Mouse (Mus musculus): Measurements from ENCODE around the gene 1500011B03Rik. TPM values are rescaled to one million over a fixed set of nuclear protein-coding genes. Genes with fewer than 3 reads are reported as not detected.
A peak's percentile ranks its signal among the peaks of the same experiment; 100 is the strongest.

1500011B03Rik gene
- polyA plus RNA-seq, 1 experiment, result 32.9 TPM

DNA sequence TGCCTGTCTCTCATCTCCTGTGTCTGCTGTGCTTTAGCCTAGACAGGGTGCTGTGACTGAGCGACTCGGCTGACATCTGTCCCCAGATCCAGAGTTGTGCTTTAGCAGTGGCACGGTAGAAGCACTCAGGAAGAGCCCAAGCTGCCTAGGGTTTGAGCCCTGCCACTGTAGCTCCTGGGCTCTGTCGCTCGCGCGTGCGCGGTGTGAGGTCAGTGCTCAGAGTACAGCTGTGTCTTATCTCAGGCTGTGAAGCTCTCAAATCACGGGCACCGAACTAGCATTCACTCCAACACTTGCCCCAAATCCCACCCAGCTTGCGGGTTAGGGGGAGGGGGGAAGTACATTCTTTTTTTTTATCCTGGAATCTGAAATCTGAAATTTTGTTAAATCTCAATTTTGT, 13.6 kb upstream of the 1500011B03Rik start:
- Histone ChIP-seq H3K27ac (ENCODE audit: insufficient read depth, low read depth, low read length) (no peak overlapping the region), H3K4me3 (ENCODE audit: insufficient read depth, low read length) (no peak overlapping the region), H3K4me1 (ENCODE audit: control insufficient read depth, insufficient read depth, low read length) (peaks cover under 1% of the 10 kb centered on the region; the same call in 1 of the 2 replicates)
- TF ChIP-seq CTCF (IDR thresholded peaks at IDR 0.05; ENCODE audit: low read depth, low read length) (no peak), POLR2A (IDR thresholded peaks at IDR 0.05; ENCODE audit: borderline replicate concordance, low read depth, low read length) (no peak)

DNA sequence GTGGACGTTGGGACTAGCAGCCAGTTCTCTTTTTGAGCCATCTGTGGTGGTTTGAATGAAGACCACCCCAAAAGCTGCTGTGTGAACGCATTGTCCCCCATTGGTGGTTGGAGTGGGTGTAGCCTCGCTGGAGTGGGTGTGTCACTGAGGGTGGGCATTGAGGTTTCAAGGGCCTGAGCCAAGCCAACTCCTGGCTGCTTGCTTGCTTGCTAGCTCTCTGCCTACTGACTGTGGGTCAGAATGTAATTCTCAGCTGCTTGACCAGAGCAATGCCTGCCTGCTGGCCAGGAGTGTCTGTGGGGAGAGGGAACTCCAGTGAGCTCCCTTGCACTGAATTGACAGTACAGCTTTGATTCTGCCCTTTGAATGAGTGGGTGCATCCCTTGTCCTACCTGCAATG, 6.5 kb upstream of the 1500011B03Rik start:
- Histone ChIP-seq H3K4me1 (ENCODE audit: control insufficient read depth, insufficient read depth, low read length) (peaks cover 24% of the 10 kb centered on the region), H3K4me3 (ENCODE audit: insufficient read depth, low read length) (no peak overlapping the region), H3K27ac (ENCODE audit: insufficient read depth, low read depth, low read length) (no peak overlapping the region)
- TF ChIP-seq CTCF (IDR thresholded peaks at IDR 0.05; ENCODE audit: low read depth, low read length) (peak; percentile 18; the same call in 1 of the 2 replicates), POLR2A (IDR thresholded peaks at IDR 0.05; ENCODE audit: borderline replicate concordance, low read depth, low read length) (no peak)

DNA sequence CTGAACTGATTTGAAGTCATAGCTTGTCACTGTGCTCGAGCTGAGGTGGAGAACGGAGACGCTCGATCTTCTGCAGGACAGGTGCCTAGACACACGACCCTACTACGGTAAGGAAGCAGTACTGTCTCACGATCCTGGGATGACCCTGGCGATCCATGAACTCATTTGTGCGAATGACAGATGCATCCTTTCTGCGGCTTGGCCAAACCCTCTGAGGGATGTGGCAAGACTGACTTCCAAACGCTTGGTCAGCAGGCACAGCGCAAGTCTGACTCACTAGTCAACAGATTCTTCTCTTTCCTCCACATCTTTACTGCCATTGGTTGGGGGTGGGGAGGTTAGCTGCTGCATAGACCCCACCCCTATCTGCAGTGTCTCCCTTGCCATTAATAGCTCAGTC, 4.2 kb upstream of the 1500011B03Rik start:
- peak overlapping the region; percentile 66 for H3K27ac ChIP-seq (ENCODE audit: insufficient read depth, low read depth, low read length)
- H3K4me3 ChIP-seq (ENCODE audit: insufficient read depth, low read length), result peak overlapping the region; percentile 18; the same call in 1 of the 2 replicates
- peaks cover 24% of the 10 kb centered on the region for H3K4me1 ChIP-seq (ENCODE audit: control insufficient read depth, insufficient read depth, low read length)
- TF ChIP-seq POLR2A (IDR thresholded peaks at IDR 0.05; ENCODE audit: borderline replicate concordance, low read depth, low read length) (no peak), CTCF (IDR thresholded peaks at IDR 0.05; ENCODE audit: low read depth, low read length) (no peak)

DNA sequence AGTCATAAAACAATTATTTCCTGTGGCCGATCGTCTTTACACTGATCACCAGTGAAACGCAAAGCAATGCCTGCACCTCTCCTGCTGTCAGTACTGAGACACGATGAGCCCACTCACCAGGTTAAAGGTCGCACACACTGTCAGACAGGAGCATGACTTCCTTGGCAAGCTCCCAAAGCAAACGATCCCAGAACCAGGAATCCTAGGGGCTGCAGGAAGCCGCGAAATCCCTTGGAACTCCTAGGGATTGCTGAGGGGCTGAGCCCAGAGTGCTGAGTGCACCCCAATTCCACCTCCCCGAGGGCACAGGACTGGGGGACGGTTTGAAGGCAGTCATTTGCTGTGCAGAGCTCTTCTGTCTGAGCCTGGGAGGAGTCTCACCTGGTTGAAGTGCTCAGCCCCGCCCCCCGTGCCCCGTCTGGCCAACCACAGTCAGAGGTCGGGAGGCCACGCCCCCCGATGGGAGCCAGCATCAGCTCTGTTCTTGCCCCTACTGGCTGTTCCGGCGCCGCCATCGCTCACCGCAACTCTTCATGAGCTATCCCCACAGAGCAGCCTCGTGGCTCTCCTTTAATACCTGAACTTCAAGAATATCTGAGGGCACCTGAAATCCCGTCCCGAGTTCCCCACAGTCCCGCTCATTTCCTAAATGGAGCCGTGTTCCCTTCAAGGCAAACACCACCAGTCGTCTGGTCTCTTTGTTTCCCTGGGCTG, 2.9 kb upstream of the 1500011B03Rik start:
- TF ChIP-seq POLR2A (IDR thresholded peaks at IDR 0.05; ENCODE audit: borderline replicate concordance, low read depth, low read length) (no peak), CTCF (IDR thresholded peaks at IDR 0.05; ENCODE audit: low read depth, low read length) (no peak)
- Histone ChIP-seq H3K4me1 (ENCODE audit: control insufficient read depth, insufficient read depth, low read length) (peaks cover 23% of the 10 kb centered on the region), H3K27ac (ENCODE audit: insufficient read depth, low read depth, low read length) (peak overlapping the region; percentile 66; the same call in 1 of the 2 replicates), H3K4me3 (ENCODE audit: insufficient read depth, low read length) (peak overlapping the region; percentile 21; the same call in 1 of the 2 replicates)

DNA sequence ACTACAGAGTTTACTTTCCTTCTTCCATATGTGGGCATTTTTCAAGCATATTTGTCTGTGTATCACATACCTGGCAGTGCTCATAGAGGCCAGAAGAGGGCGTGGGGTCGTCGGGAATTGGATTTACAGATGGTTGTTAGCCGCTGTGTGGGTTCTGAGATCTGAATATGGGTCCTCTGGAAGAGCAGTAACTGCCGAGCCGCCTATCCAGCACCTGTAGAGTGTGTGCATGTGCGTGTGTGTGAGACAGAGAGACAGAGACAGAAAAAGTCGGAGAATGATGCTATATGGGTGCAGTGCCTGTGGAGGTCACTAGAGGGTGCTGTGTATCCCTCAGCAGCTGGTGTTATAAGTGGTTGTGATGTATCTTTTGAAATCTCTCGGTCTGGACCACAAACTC, 929 bp upstream of the 1500011B03Rik start:
- H3K4me1 ChIP-seq (ENCODE audit: control insufficient read depth, insufficient read depth, low read length), result peaks cover 23% of the 10 kb centered on the region
- no peak overlapping the region; the same call in 1 of the 2 replicates for H3K27ac ChIP-seq (ENCODE audit: insufficient read depth, low read depth, low read length)
- no peak for TF ChIP-seq POLR2A (IDR thresholded peaks at IDR 0.05; ENCODE audit: borderline replicate concordance, low read depth, low read length)
- TF ChIP-seq CTCF (IDR thresholded peaks at IDR 0.05; ENCODE audit: low read depth, low read length), result peak; percentile 100
- peak overlapping the region; percentile 19 for H3K4me3 ChIP-seq (ENCODE audit: insufficient read depth, low read length)

DNA sequence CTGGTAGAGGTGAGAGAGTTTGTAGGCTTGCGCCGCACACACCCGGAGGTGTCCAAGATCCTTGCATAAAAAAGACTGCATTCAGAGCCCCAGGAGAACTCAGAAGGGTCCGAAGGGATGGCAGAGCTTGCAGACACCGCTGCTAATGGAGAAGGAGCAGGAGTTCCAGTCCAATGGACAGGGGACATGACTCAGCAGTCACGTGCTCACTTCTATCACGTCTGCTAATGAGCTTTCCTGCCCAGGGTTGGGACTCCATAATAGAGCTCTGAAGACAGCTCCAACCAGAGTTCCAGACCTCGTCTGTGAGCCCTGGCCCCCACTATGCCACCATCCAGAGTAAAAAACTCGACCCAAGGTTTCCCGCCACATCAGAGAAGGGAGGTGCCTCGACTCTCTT, 5.1 kb downstream of the 1500011B03Rik start:
- Histone ChIP-seq H3K4me3 (ENCODE audit: insufficient read depth, low read length) (no peak overlapping the region), H3K4me1 (ENCODE audit: control insufficient read depth, insufficient read depth, low read length) (peaks cover 7% of the 10 kb centered on the region), H3K27ac (ENCODE audit: insufficient read depth, low read depth, low read length) (no peak overlapping the region)
- TF ChIP-seq POLR2A (IDR thresholded peaks at IDR 0.05; ENCODE audit: borderline replicate concordance, low read depth, low read length), result no peak
- TF ChIP-seq CTCF (IDR thresholded peaks at IDR 0.05; ENCODE audit: low read depth, low read length), result no peak

DNA sequence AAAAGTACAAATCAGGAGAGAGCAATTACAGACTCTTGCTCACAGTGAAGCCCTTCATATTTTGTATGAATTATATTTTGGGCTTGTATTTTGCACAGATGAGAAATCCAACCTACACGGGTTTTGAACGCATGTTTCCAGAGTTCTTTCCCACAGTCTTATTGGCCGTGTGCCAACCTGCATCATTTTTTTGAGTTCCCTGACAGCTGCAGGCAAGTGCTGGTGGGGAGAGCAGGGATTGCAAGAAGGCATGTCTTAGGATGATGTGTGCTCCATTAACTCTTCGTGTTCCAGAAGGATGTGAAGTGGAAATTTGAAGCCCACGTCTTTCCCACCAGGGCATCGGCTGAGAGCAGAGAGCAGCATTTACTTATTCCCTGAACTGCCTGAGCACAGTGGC, 6.7 kb downstream of the 1500011B03Rik start:
- TF ChIP-seq POLR2A (IDR thresholded peaks at IDR 0.05; ENCODE audit: borderline replicate concordance, low read depth, low read length), result no peak
- TF ChIP-seq CTCF (IDR thresholded peaks at IDR 0.05; ENCODE audit: low read depth, low read length), result no peak
- Histone ChIP-seq H3K27ac (ENCODE audit: insufficient read depth, low read depth, low read length) (no peak overlapping the region), H3K4me3 (ENCODE audit: insufficient read depth, low read length) (no peak overlapping the region)

DNA sequence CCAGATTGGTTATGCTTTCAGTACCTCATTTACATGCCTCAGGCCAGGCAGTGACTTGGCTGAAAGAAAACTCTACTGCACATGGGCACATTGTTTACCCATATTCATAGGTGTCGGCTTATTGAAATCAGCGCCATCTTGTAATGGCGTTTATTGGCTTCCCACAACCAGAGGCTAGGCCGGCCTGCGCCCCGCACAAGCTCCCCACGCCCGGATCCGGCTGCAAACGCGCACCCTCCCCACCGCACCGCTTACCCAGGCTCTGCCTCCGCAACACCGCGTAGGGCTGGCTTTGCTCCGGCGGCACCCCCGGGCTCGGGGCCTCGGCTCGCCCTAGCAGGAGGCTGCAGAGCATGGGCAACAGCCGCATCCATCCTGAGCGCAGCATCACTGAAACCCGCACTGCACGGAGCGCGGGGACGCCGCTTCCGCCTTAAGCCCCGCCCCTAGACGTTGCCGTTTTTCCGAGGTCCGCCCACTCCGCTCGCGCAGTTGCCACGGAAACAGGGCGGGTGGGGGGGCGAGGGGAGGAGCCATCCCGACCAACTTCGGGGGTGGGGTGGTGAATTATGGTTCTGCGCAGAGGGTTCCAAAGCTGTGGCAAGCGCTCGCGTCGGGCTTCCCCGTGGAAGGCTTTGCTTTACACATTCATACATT, 9.6 kb downstream of the 1500011B03Rik start:
- TF ChIP-seq CTCF (IDR thresholded peaks at IDR 0.05; ENCODE audit: low read depth, low read length), result no peak
- TF ChIP-seq POLR2A (IDR thresholded peaks at IDR 0.05; ENCODE audit: borderline replicate concordance, low read depth, low read length), result no peak

More for the DNA sequence above, 6.7 kb downstream of the 1500011B03Rik start:
- peaks cover 13% of the 10 kb centered on the region for H3K4me1 ChIP-seq (ENCODE audit: control insufficient read depth, insufficient read depth, low read length)

DNA sequence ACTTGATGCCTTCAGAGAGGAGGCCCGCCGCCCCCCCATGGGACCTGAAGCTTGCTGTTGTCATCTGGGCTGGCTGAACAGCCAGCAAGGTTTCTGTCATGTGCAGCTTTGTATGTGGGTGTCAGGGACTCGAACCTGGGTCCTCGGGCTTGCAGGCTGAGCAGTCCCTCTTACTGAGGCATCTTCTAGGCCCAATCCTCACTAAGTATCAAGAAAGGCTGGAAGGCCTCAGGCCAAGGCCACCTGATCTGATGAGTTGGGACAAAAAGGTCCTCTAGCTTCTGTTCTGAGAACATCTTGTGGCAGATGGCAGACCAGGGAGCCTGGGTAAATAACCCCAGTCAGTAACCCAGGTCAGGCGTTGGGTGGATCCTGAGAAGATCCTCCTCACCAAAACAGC, 13.4 kb downstream of the 1500011B03Rik start:
- H3K4me1 ChIP-seq (ENCODE audit: control insufficient read depth, insufficient read depth, low read length), result peaks cover 22% of the 10 kb centered on the region
- no peak overlapping the region for H3K27ac ChIP-seq (ENCODE audit: insufficient read depth, low read depth, low read length)

More for the DNA sequence above, 9.6 kb downstream of the 1500011B03Rik start:
- Histone ChIP-seq H3K27ac (ENCODE audit: insufficient read depth, low read depth, low read length) (peak overlapping the region; percentile 48), H3K4me1 (ENCODE audit: control insufficient read depth, insufficient read depth, low read length) (peaks cover 17% of the 10 kb centered on the region), H3K4me3 (ENCODE audit: insufficient read depth, low read length) (peak overlapping the region; percentile 83)

More for the DNA sequence above, 13.4 kb downstream of the 1500011B03Rik start:
- no peak overlapping the region for H3K4me3 ChIP-seq (ENCODE audit: insufficient read depth, low read length)
- TF ChIP-seq CTCF (IDR thresholded peaks at IDR 0.05; ENCODE audit: low read depth, low read length), result no peak
- TF ChIP-seq POLR2A (IDR thresholded peaks at IDR 0.05; ENCODE audit: borderline replicate concordance, low read depth, low read length), result no peak
